Mouse (Mus musculus) forebrain, postnatal 0 days (tissue): ENCODE results near the gene Zbtb20. TPM values are rescaled to one million over a fixed set of nuclear protein-coding genes. Genes with fewer than 3 reads are reported as not detected.

ENCODE experiments used
- ATAC-seq: fragments of 200-750 bp; cut with Nextera tagmentation; 2 replicates; pipeline ENCODE4 v1.8.0; 2017; ENCODE audit warnings: mild to moderate bottlenecking, moderate library complexity
- DNase-seq: peaks from one replicate; pipeline ENCODE4 v3.0.0-alpha.2; 2015
- H3K27ac ChIP-seq: fragments of 300-500 bp; sonication (generic); 2 replicates; pipeline ENCODE4 v1.5.1; 2014; ENCODE audit warnings: low read depth, mild to moderate bottlenecking, antibody characterized with exemption, low read length, moderate library complexity, mixed read lengths
- H3K27me3 ChIP-seq: fragments of 300-500 bp; sonication (generic); 2 replicates; pipeline ENCODE4 v1.6.1; 2014; ENCODE audit warnings: mild to moderate bottlenecking, low read length, mixed read lengths; ENCODE audit not compliant: insufficient read depth
- H3K36me3 ChIP-seq: fragments of 300-500 bp; sonication (generic); 2 replicates; pipeline ENCODE4 v1.6.1; 2014; ENCODE audit warnings: mild to moderate bottlenecking, moderate library complexity; ENCODE audit not compliant: insufficient read depth
- H3K4me1 ChIP-seq: fragments of 300-500 bp; sonication (generic); 2 replicates; pipeline ENCODE4 v1.6.1; 2014; ENCODE audit warnings: antibody characterized with exemption; ENCODE audit not compliant: insufficient read depth
- H3K4me2 ChIP-seq: fragments of 300-500 bp; sonication (generic); 2 replicates; pipeline ENCODE4 v1.6.1; 2014; ENCODE audit warnings: low read depth, mild to moderate bottlenecking, moderate library complexity
- H3K4me3 ChIP-seq: fragments of 300-500 bp; sonication (generic); 2 replicates; pipeline ENCODE4 v1.5.1; 2014; ENCODE audit warnings: low read depth, low read length, mixed read lengths
- H3K9ac ChIP-seq: fragments of 300-500 bp; sonication (generic); 2 replicates; pipeline ENCODE4 v1.6.1; 2014; ENCODE audit warnings: mild to moderate bottlenecking
- H3K9me3 ChIP-seq: fragments of 300-500 bp; sonication (generic); 2 replicates; pipeline ENCODE4 v1.6.1; 2016; ENCODE audit warnings: low read length
- CTCF ChIP-seq: sonication (generic); IDR thresholded peaks from 2 replicates; pipeline ENCODE4 v1.5.1; 2016; ENCODE audit warnings: antibody characterized with exemption, control low read depth, low read depth
- WGBS: fragments of 180-500 bp; shearing (Covaris S2); extraction: QIAGEN DNeasy Blood & Tissue Kit; methylation state at CpG from one replicate; pipeline ENCODE4 v1.1.7; 2014; 5-methylcytosine and 5-hydroxymethylcytosine counted together
- polyA plus RNA-seq: library from polyadenylated mRNA; unstranded; fragments of >200 nt; fragmentation: Nextera tagmentation; extraction: Ambion mirVana; gene quantifications from 2 replicates; pipeline ENCODE4 v1.2.1, GENCODE M21; 2015
- total RNA-seq: library from RNA; depleted of rRNA; stranded (reverse); fragments of >200 nt; gene quantifications from 2 replicates; pipeline ENCODE4 v1.2.3, GENCODE M21; 2014

The Zbtb20 gene
- total and polyA plus RNA-seq, 2 experiments from 2014 or later = 63.4 to 90.9 TPM

DNA sequence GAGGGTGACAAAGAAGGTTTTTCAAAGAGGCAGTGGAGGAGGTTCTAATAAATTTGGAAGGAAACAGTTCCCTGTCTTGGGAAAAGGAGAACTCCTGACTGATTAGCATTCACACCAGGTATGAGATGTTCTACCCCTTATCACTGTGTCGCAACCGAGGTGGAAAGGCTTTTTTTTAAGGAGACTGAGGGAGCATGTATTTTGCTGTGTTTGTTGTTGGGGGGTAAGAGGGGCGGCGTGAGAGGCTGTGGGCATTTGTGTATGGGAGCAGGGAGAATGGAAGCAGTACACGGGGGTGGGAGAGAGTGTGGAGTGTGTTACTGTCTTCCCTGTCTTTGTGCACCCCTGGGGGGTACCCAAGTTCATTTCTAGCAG is 627.9 kb downstream of the Zbtb20 start:
- TF ChIP-seq CTCF = no peak
- peaks cover 8% of the 10 kb centered on the region for H3K4me1 ChIP-seq
- peak overlapping the region; percentile 72 for H3K4me2 ChIP-seq
- DNase-seq = peak; percentile 74
- no peaks in the 10 kb centered on the region for H3K27me3 ChIP-seq
- H3K36me3 ChIP-seq = no peaks in the 10 kb centered on the region
- H3K9me3 ChIP-seq = no peaks in the 10 kb centered on the region
- peak overlapping the region; percentile 72 for H3K9ac ChIP-seq
- ATAC-seq = peak; percentile 54
- H3K27ac ChIP-seq = peak overlapping the region; percentile 95
- under 1% methylated on average over 5 of the region's 5 CpGs for WGBS
- peak overlapping the region; percentile 48 for H3K4me3 ChIP-seq

DNA sequence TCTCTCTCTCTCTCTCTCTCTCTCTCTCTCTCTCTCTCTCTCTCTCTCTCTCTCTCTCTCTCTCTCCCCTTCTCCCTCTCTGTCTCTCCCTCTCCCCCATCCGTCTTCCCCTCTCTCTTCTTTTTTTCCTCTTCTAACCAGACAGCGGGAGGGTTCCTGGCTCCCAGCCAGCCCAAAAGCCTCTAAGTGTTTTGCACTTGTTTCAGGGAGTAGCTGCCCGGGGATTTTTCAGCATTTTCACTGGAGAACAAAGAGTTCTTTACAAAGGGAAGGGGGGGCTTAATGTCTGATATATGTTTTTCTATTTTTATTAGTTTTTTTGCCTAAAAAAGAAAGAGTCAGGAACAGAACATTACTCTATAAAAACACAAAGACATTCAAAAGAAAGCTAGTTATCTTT is 628.5 kb downstream of the Zbtb20 start:
- Histone ChIP-seq H3K4me1 (peaks cover 8% of the 10 kb centered on the region), H3K36me3 (no peaks in the 10 kb centered on the region), H3K9ac (peak overlapping the region; percentile 72), H3K4me3 (peak overlapping the region; percentile 48), H3K27ac (peak overlapping the region; percentile 95), H3K27me3 (no peaks in the 10 kb centered on the region), H3K4me2 (peak overlapping the region; percentile 72), H3K9me3 (no peaks in the 10 kb centered on the region)
- 0% methylated on average over 3 of the region's 3 CpGs for WGBS
- ATAC-seq = 0 out of 2 replicates have a peak, but pooled peaks have one; percentile 11
- DNase-seq = peak; percentile 91
- no peak for TF ChIP-seq CTCF

DNA sequence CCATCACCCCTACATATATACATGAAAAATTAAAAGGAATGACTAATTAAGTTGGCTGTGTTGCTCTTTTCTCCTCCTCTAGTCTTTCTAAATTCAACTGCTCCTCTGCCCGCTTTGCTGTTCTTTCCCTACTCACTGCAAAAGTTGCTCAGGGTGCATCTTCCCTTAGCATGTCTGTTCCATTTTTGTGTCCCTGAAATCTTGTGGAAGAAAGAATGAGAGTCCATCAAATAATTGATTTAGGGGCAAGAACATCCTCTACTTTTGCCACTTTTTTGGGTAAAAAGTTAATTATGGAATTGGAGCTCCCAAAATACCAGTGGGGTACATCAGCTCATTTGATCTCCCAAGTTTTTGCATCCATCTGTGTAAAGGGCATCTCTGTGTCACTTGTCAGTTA is 628.9 kb downstream of the Zbtb20 start:
- peak overlapping the region; percentile 95 for H3K27ac ChIP-seq
- peak overlapping the region; percentile 72 for H3K4me2 ChIP-seq
- H3K9me3 ChIP-seq = no peaks in the 10 kb centered on the region
- no peak for TF ChIP-seq CTCF
- DNase-seq (peak; percentile 52), ATAC-seq (no peak)
- H3K27me3 ChIP-seq = no peaks in the 10 kb centered on the region
- H3K36me3 ChIP-seq = no peaks in the 10 kb centered on the region
- peak overlapping the region; percentile 48 for H3K4me3 ChIP-seq
- H3K4me1 ChIP-seq = peaks cover 6% of the 10 kb centered on the region
- 13% methylated on average over 1 of the region's 1 CpGs for WGBS
- H3K9ac ChIP-seq = peak overlapping the region; percentile 72

DNA sequence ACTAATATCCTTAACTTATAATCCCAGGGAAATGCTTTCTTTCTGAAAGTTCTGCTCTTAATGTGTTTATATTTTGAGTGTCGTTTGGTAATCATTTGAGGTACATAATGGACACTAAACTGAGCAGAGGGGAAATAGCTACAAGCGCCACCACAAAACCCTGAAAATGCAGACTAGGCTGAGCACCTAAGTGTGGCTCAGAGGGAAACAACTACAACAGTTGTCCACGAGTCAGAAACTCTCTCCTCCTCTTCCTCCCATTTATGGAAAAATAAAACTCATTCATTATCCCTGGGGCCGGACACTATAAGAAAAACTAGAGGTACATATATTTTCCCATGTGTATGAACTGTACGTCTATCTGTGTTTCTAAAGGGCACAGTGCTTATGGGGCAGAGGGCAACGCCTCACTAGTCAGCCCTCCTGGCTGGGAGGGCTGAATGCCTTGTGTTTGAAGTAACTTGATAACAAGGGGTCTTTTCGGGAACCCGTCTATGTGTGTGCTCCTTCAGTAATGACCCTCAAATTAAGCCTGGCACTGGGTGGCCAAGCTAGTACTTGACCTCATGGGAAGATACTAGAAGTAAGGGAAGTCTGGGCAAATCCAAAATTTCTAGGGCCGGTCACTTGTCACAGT is 629.8 kb downstream of the Zbtb20 start:
- Histone ChIP-seq H3K27ac (peak overlapping the region; percentile 95), H3K36me3 (no peaks in the 10 kb centered on the region), H3K4me3 (peak overlapping the region; percentile 48), H3K4me1 (peaks cover 6% of the 10 kb centered on the region; the same call in 1 of the 2 replicates), H3K9me3 (no peaks in the 10 kb centered on the region), H3K4me2 (peak overlapping the region; percentile 72), H3K27me3 (no peaks in the 10 kb centered on the region), H3K9ac (peak overlapping the region; percentile 61)
- peak; percentile 60 for DNase-seq
- WGBS = 16% methylated on average over 9 of the region's 9 CpGs
- TF ChIP-seq CTCF = no peak
- no peak for ATAC-seq

DNA sequence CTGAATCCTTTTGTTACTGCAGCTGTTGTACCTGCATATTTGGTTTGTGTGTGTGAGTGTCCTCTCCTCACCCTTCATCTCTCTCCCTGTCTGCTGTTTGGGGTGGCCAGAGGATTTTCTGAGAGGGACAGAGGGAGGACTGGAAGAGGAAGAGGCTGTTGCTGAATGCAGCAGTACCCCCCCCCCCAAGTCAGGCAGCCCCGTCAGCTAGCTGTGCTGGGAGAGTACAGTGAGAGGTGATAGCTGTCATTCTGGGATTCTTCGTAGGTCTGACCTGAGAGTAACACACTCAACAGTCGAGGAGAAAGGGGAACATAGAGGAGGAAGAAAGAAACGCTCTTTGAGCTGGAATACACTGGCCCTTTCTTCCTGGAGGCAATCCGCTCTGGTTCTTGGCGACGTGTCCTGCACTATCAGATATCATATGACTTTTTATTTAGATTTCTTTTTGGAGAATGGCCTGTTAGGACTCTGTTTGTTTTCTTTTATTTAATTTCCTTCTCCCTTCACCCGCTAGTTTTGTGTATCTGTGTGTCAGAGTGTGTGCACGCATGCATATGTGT is 630.6 kb downstream of the Zbtb20 start:
- 5% methylated on average over 9 of the region's 9 CpGs for WGBS
- TF ChIP-seq CTCF = no peak
- ATAC-seq = peak; percentile 21; the same call in 1 of the 2 replicates
- Histone ChIP-seq H3K4me1 (peaks cover 4% of the 10 kb centered on the region; the same call in 1 of the 2 replicates), H3K36me3 (no peaks in the 10 kb centered on the region), H3K27ac (peak overlapping the region; percentile 95), H3K4me2 (peak overlapping the region; percentile 72), H3K4me3 (peak overlapping the region; percentile 48), H3K27me3 (no peaks in the 10 kb centered on the region), H3K9me3 (no peaks in the 10 kb centered on the region), H3K9ac (peak overlapping the region; percentile 61)
- peak; percentile 64 for DNase-seq

DNA sequence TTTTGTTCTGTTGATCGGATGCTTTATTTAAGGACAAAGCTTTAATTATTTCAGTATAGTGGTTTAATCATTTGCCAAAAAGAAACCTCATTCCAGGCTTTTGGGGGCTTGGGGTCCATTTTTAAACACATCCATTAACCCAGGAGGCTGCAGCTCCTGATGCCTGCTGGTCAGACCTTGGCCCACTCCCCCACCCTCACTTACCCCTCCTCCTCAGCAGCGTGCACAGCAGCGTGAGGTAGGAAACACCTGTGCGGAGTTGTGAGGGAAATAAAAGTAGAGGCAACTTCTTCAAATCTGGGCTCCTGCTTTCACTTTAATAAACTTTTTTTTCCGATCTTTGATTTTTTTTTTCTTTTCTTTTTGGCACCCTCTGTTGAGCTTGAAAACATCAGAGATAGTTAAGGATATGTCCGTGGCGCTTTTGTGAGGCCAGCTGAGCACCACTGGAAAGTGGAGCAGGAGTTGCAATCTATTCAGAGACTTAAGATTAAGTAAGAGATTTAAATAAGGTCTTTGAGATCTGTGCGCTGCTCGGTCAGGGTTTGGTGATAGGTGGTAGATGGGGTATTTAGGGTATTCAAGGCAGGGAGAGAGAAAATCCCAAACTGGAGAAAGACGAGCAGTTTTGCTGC is 631.2 kb downstream of the Zbtb20 start:
- Histone ChIP-seq H3K27me3 (no peaks in the 10 kb centered on the region), H3K9me3 (no peaks in the 10 kb centered on the region), H3K4me1 (peaks cover 4% of the 10 kb centered on the region; the same call in 1 of the 2 replicates), H3K36me3 (no peaks in the 10 kb centered on the region), H3K9ac (peak overlapping the region; percentile 61), H3K4me3 (peak overlapping the region; percentile 48), H3K27ac (peak overlapping the region; percentile 95), H3K4me2 (peak overlapping the region; percentile 72)
- TF ChIP-seq CTCF = no peak
- WGBS = 8% methylated on average over 10 of the region's 10 CpGs
- DNase-seq = peak; percentile 54
- ATAC-seq = no peak
